Mouse (Mus musculus): ENCODE data around the gene Dync2li1.
A peak's percentile ranks its signal among the peaks of the same experiment; 100 is the strongest.

DNA sequence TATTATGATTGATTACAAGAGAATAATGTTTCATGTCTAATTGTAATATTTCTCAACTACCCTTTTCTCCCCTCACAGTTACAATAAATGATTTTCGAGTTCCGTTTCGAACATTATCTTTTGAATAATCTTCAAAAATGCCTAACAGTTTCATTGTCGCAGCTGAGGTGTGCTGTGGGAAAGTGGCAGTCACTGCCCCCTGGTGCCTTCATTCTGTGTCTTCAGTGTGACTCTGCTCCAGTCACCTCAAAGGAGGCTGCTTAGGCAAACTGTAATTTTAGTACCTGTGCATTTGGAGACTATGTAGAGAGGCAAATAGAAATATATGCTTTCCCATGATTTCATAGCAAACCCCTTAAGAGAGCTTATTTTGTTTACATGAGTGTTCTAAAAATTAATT is 4.3 kb upstream of the Dync2li1 start:
- TF ChIP-seq CTCF (IDR thresholded peaks at IDR 0.05): peak; percentile 44
- TF ChIP-seq EP300 (IDR thresholded peaks at IDR 0.05): no peak

Measured in lung, postnatal 0 days (tissue).